Mouse (Mus musculus): ENCODE measurements around the gene Tssk3. TPM values are rescaled to one million over a fixed set of nuclear protein-coding genes. Genes with fewer than 3 reads are reported as not detected.
A peak's percentile ranks its signal among the peaks of the same experiment; 100 is the strongest.
"Not testable (repeated sequence)": the region's sequence is repeated elsewhere in the genome, so short reads cannot be mapped to it uniquely, and the experiment has no call there.

The Tssk3 gene
- total and polyA plus RNA-seq, 3 experiments: 0.13 TPM; not detected in 2

GRCm38 (mm10) chr4:129459726-129460125, 31.1 kb downstream of the Tssk3 start:
- peaks cover 2 to 19% of the 10 kb centered on the region in 2 experiments for H3K36me3 ChIP-seq (replicated peaks in 1 of 2; ENCODE audit: control insufficient read depth in 1 of 2, insufficient read depth in 1 of 2, low read length in 1 of 2)
- peak overlapping the region in 1 of 3 experiments; percentile 25 for H3K4me3 ChIP-seq (replicated peaks in 1 of 3; ENCODE audit: low read depth in 2 of 3, low read length in 2 of 3, poor library complexity in 1 of 3)
- TF ChIP-seq MAZ (IDR thresholded peaks at IDR 0.05; ENCODE audit: low read depth, low read length) (no peak), JUND (conservative IDR thresholded peaks at IDR 0.05; ENCODE audit: low read depth, low read length) (no peak), USF2 (conservative IDR thresholded peaks at IDR 0.05; ENCODE audit: low read depth, low read length) (no peak), ETS1 (conservative IDR thresholded peaks at IDR 0.05; ENCODE audit: low read depth, low read length) (no peak), BHLHE40 (IDR thresholded peaks at IDR 0.05; ENCODE audit: low read depth, low read length) (no peak), USF1 (IDR thresholded peaks at IDR 0.05; ENCODE audit: low read depth, low read length) (no peak), SIN3A (IDR thresholded peaks at IDR 0.05; ENCODE audit: low read length) (no peak), POLR2A (IDR thresholded peaks at IDR 0.05; ENCODE audit: low read depth, low read length) (no peak), TCF12 (IDR thresholded peaks at IDR 0.05; ENCODE audit: low read depth, low read length) (no peak), IRF4 (IDR thresholded peaks at IDR 0.05; ENCODE audit: low read depth, low read length) (no peak), ELF1 (IDR thresholded peaks at IDR 0.05; ENCODE audit: low read depth, low read length) (no peak), CHD1 (IDR thresholded peaks at IDR 0.05; ENCODE audit: low read depth, low read length) (no peak), HCFC1 (IDR thresholded peaks at IDR 0.05; ENCODE audit: low read depth, low read length) (no peak), MEF2A (IDR thresholded peaks at IDR 0.05; ENCODE audit: borderline replicate concordance, low read depth, low read length) (no peak)
- no peak overlapping the region for H3K9ac ChIP-seq (ENCODE audit: insufficient read depth, low read depth)
- in situ Hi-C loops (cut with MboI; ENCODE audit: low pct_ligation_motif_present, low pct_unique_long_range_greater_than_20kb, low sequenced_read_pairs): loop anchor here (5.0 to 10.0 kb wide), 3 partner anchors 107 to 325 kb away; partner anchors contain the start of gene Fndc5
- H3K4me1 ChIP-seq (ENCODE audit: control insufficient read depth in 1 of 2, insufficient read depth in 2 of 2): peaks cover 3 to 39% of the 10 kb centered on the region in 2 experiments
- no peaks in the 10 kb centered on the region for H3K27me3 ChIP-seq (replicated peaks)
- H3K9me3 ChIP-seq (replicated peaks; ENCODE audit: low read length): no peaks in the 10 kb centered on the region
- H3K4me2 ChIP-seq (ENCODE audit: insufficient read depth, low read depth, poor library complexity, severe bottlenecking): no peak overlapping the region
- no peak overlapping the region for H3K27ac ChIP-seq (ENCODE audit: insufficient read depth, low read depth)
- peaks cover 5% of the 10 kb centered on the region for H3K79me2 ChIP-seq (replicated peaks; ENCODE audit: control insufficient read depth, extremely low read depth, insufficient read depth, poor library complexity, severe bottlenecking)
- dilution Hi-C loops (cut with MboI; ENCODE audit: extremely low pct_ligation_motif_present, extremely low pct_unique_long_range_greater_than_20kb, low sequenced_read_pairs): no loop called here
- DNase-seq (ENCODE audit: extremely low read depth): no peak

DNA sequence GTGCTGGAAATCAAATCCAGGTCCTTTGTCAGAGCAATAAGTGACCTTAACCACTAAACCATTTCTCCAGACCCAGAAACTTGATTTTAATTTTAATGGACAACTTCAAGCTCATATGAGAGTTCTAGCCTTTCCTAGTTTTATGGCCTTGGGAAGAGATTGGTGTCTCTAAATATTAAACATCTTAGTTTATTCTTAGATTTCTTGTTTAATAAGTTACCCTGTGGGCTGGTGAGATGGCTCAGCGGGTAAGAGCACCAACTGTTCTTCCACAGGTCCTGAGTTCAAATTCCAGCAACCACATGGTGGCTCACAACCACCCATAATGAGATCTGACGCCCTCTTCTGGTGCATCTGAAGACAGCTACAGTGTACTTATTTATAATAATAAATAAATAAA, 33.5 kb downstream of the Tssk3 start:
- H3K79me2 ChIP-seq (replicated peaks; ENCODE audit: control insufficient read depth, extremely low read depth, insufficient read depth, poor library complexity, severe bottlenecking): not testable (repeated sequence)

GRCm38 (mm10) chr4:129456126-129456525, 34.7 kb downstream of the Tssk3 start:
- dilution Hi-C loops (cut with MboI; ENCODE audit: extremely low pct_ligation_motif_present, extremely low pct_unique_long_range_greater_than_20kb, low sequenced_read_pairs) (no loop called here), in situ Hi-C loops (cut with MboI; ENCODE audit: low pct_ligation_motif_present, low pct_unique_long_range_greater_than_20kb, low sequenced_read_pairs) (loop anchor here (5.0 to 10.0 kb wide), 3 partner anchors 104 to 321 kb away; partner anchors contain the start of gene Fndc5)
- Histone ChIP-seq H3K4me2 (ENCODE audit: insufficient read depth, low read depth, poor library complexity, severe bottlenecking) (no peak overlapping the region), H3K4me3 (replicated peaks in 1 of 3; ENCODE audit: low read depth in 2 of 3, low read length in 2 of 3, poor library complexity in 1 of 3) (no peak overlapping the region), H3K9ac (ENCODE audit: insufficient read depth, low read depth) (no peak overlapping the region), H3K27ac (ENCODE audit: insufficient read depth, low read depth) (no peak overlapping the region), H3K4me1 (ENCODE audit: control insufficient read depth in 1 of 2, insufficient read depth in 2 of 2) (peaks cover 3 to 18% of the 10 kb centered on the region in 2 experiments), H3K27me3 (replicated peaks) (no peaks in the 10 kb centered on the region), H3K9me3 (replicated peaks; ENCODE audit: low read length) (no peaks in the 10 kb centered on the region), H3K36me3 (replicated peaks in 1 of 2; ENCODE audit: control insufficient read depth in 1 of 2, insufficient read depth in 1 of 2, low read length in 1 of 2) (no peaks in the 10 kb centered on the region), H3K79me2 (replicated peaks; ENCODE audit: control insufficient read depth, extremely low read depth, insufficient read depth, poor library complexity, severe bottlenecking) (no peaks in the 10 kb centered on the region)
- DNase-seq (ENCODE audit: extremely low read depth): no peak
- TF ChIP-seq JUN (IDR thresholded peaks at IDR 0.05; ENCODE audit: insufficient read depth, low read depth, low read length) (no peak), MAX (IDR thresholded peaks at IDR 0.05; ENCODE audit: low read length) (no peak), SIN3A (IDR thresholded peaks at IDR 0.05; ENCODE audit: low read length) (no peak), KAT2A (IDR thresholded peaks at IDR 0.05; ENCODE audit: insufficient replicate concordance, low read length) (no peak), IRF4 (IDR thresholded peaks at IDR 0.05; ENCODE audit: low read depth, low read length) (no peak), ETS1 (conservative IDR thresholded peaks at IDR 0.05; ENCODE audit: low read depth, low read length) (no peak), SMC3 (IDR thresholded peaks at IDR 0.05; ENCODE audit: low read depth, low read length) (no peak), CHD1 (IDR thresholded peaks at IDR 0.05; ENCODE audit: low read depth, low read length) (no peak), POLR2A (IDR thresholded peaks at IDR 0.05; ENCODE audit: low read depth, low read length) (no peak), USF2 (conservative IDR thresholded peaks at IDR 0.05; ENCODE audit: low read depth, low read length) (no peak), RCOR1 (conservative IDR thresholded peaks at IDR 0.05; ENCODE audit: low read depth, low read length) (no peak), USF1 (IDR thresholded peaks at IDR 0.05; ENCODE audit: low read depth, low read length) (no peak), NRF1 (IDR thresholded peaks at IDR 0.05; ENCODE audit: low read depth, low read length) (no peak), ZC3H11A (IDR thresholded peaks at IDR 0.05; ENCODE audit: low read depth, low read length) (no peak), POLR2AphosphoS2 (IDR thresholded peaks at IDR 0.05; ENCODE audit: low read depth, low read length) (no peak)

More for the DNA sequence above, 33.5 kb downstream of the Tssk3 start:
- H3K27ac ChIP-seq (ENCODE audit: insufficient read depth, low read depth); DNase-seq (ENCODE audit: extremely low read depth); H3K9ac ChIP-seq (ENCODE audit: insufficient read depth, low read depth); H3K4me3 ChIP-seq (replicated peaks in 1 of 3; ENCODE audit: low read depth in 2 of 3, low read length in 2 of 3, poor library complexity in 1 of 3); H3K9me3 ChIP-seq (replicated peaks; ENCODE audit: low read length); H3K4me2 ChIP-seq (ENCODE audit: insufficient read depth, low read depth, poor library complexity, severe bottlenecking); H3K36me3 ChIP-seq (replicated peaks in 1 of 2; ENCODE audit: control insufficient read depth in 1 of 2, insufficient read depth in 1 of 2, low read length in 1 of 2); H3K27me3 ChIP-seq (replicated peaks); dilution Hi-C loops (cut with MboI; ENCODE audit: extremely low pct_ligation_motif_present, extremely low pct_unique_long_range_greater_than_20kb, low sequenced_read_pairs): not testable (repeated sequence)
- peaks cover 3 to 21% of the 10 kb centered on the region in 2 experiments for H3K4me1 ChIP-seq (ENCODE audit: control insufficient read depth in 1 of 2, insufficient read depth in 2 of 2)
- in situ Hi-C loops (cut with MboI; ENCODE audit: low pct_ligation_motif_present, low pct_unique_long_range_greater_than_20kb, low sequenced_read_pairs): loop anchor here (5.0 to 10.0 kb wide), 3 partner anchors 105 to 323 kb away; partner anchors contain the start of gene Fndc5
